Mouse (Mus musculus) kidney, postnatal 36 days (tissue): Measurements from ENCODE around the gene C1s1.
"Not testable (repeated sequence)": the region's sequence is repeated elsewhere in the genome, so short reads cannot be mapped to it uniquely, and the experiment has no call there.

Experiments
- DNase-seq, 2 experiments: peaks; one replicate each; pipeline ENCODE4 v3.0.0; 2021 to 2022; ENCODE audit warnings: mixed read lengths in 2 of 2

C1s1 gene

GRCm38 (mm10) chr6:124542284-124542683 lies at the start of gene C1s1:
Gene C1s1, minus strand, starts transcription at chr6:124542359.
- peak; percentile 63 to 82 for DNase-seq

- no peak for DNase-seq
Measured at GRCm38 (mm10) chr6:124588771-124589170, 46.6 kb upstream of the C1s1 start.

- no peak for DNase-seq
Measured at GRCm38 (mm10) chr6:124586266-124586665, 44.1 kb upstream of the C1s1 start.

GRCm38 (mm10) chr6:124585761-124586160 lies 43.6 kb upstream of the C1s1 start:
- DNase-seq, result no peak

- DNase-seq, result no peak
Measured at GRCm38 (mm10) chr6:124584935-124585334, 42.8 kb upstream of the C1s1 start.

- no peak for DNase-seq
Measured at GRCm38 (mm10) chr6:124582231-124582630, 40.1 kb upstream of the C1s1 start.

GRCm38 (mm10) chr6:124580155-124580554 lies 38.0 kb upstream of the C1s1 start:
- DNase-seq, result not testable (repeated sequence)

- DNase-seq, result not testable (repeated sequence)
Measured at GRCm38 (mm10) chr6:124575155-124575678, 33.1 kb upstream of the C1s1 start.

- peak; percentile 51 to 75 for DNase-seq
Measured at GRCm38 (mm10) chr6:124570026-124570425, 27.9 kb upstream of the C1s1 start, which contains the start of gene C1rb. Gene C1rb, plus strand, starts transcription at chr6:124570294.

GRCm38 (mm10) chr6:124561611-124562010 lies 19.5 kb upstream of the C1s1 start:
- DNase-seq, result not testable (repeated sequence)

GRCm38 (mm10) chr6:124561156-124561555 lies 19.0 kb upstream of the C1s1 start:
- DNase-seq, result not testable (repeated sequence)

- DNase-seq, result not testable (repeated sequence)
Measured at GRCm38 (mm10) chr6:124555956-124556355, 13.8 kb upstream of the C1s1 start.

- no peak for DNase-seq
Measured at GRCm38 (mm10) chr6:124552766-124553165, 10.6 kb upstream of the C1s1 start.

GRCm38 (mm10) chr6:124549023-124549550 lies 6.9 kb upstream of the C1s1 start:
- DNase-seq, result no peak

GRCm38 (mm10) chr6:124547979-124548378 lies 5.8 kb upstream of the C1s1 start:
- DNase-seq, result not testable (repeated sequence)

GRCm38 (mm10) chr6:124545425-124545824 lies 3.3 kb upstream of the C1s1 start:
- DNase-seq, result no peak

GRCm38 (mm10) chr6:124544466-124544865 lies 2.3 kb upstream of the C1s1 start:
- DNase-seq, result peak; percentile 16 to 61

GRCm38 (mm10) chr6:124541176-124541575 lies 983 bp downstream of the C1s1 start:
- DNase-seq, result not testable (repeated sequence)

GRCm38 (mm10) chr6:124536125-124536829 lies 5.9 kb downstream of the C1s1 start:
- not testable (repeated sequence) for DNase-seq

- no peak for DNase-seq
Measured at GRCm38 (mm10) chr6:124531077-124531476, 11.1 kb downstream of the C1s1 start.

- DNase-seq, result no peak
Measured at GRCm38 (mm10) chr6:124527881-124528280, 14.3 kb downstream of the C1s1 start.

- not testable (repeated sequence) for DNase-seq
Measured at GRCm38 (mm10) chr6:124522082-124522481, 20.1 kb downstream of the C1s1 start.

GRCm38 (mm10) chr6:124517733-124518132 lies 24.4 kb downstream of the C1s1 start:
- DNase-seq, result not testable (repeated sequence)

- DNase-seq, result peak; percentile 58 to 78
Measured at GRCm38 (mm10) chr6:124512355-124512836, 29.8 kb downstream of the C1s1 start, which contains the start of gene C1ra. Gene C1ra, plus strand, starts transcription at chr6:124512405.
